Mouse (Mus musculus) CD4-positive naive resting alpha-beta T cell, adult 57 days (primary cell): Measurements from ENCODE around the gene Ugt1a2. TPM values are rescaled to one million over a fixed set of nuclear protein-coding genes. Genes with fewer than 3 reads are reported as not detected.

Experiments
- total RNA-seq: library from RNA; stranded (reverse); gene quantifications from one replicate; pipeline ENCODE4 v1.2.4, GENCODE M21; 2023

Gene Ugt1a2
- not detected for total RNA-seq

DNA sequence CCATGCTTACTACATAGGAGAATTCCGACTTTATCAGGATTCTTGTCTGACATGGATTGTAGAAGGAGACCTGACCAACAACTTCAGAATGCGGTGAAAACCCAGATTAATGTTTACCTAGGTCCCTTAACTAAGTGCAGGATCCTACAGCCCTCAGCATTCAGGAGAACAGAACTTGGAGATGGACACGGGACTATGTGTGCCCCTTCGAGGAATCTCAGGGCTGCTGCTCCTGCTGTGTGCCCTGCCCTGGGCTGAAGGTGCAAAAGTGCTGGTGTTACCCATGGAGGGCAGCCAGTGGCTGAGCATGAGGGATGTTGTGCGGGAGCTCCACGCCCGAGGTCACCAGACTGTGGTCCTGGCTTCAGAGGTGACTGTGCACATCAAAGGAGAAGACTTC, at the start of gene Ugt1a2:
Ugt1a2 (plus strand) TSS at position 146 of the 400 bp plus-strand sequence.

DNA sequence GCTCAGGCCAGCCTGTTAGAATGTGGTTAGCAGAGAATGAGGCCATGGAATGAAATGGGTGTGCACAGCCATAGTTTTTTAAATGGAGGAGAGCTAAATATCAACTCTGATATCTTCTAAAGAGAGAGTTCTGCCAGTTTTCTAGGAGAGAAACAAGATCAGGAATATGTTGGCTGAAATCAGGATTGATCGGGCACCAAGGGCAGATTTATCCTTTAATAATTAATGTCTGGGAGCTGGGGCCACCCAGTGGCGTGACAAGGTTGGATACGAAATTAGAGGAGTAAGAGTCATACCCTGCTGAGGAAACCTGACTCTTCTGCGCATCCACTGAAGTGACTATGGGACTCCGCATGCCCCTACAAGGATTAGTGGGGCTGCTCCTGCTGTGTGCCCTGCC, 34.7 kb upstream of the Ugt1a2 start, which contains the start of gene Ugt1a5:
Ugt1a5 (plus strand) TSS at position 302 of the 400 bp plus-strand sequence.

DNA sequence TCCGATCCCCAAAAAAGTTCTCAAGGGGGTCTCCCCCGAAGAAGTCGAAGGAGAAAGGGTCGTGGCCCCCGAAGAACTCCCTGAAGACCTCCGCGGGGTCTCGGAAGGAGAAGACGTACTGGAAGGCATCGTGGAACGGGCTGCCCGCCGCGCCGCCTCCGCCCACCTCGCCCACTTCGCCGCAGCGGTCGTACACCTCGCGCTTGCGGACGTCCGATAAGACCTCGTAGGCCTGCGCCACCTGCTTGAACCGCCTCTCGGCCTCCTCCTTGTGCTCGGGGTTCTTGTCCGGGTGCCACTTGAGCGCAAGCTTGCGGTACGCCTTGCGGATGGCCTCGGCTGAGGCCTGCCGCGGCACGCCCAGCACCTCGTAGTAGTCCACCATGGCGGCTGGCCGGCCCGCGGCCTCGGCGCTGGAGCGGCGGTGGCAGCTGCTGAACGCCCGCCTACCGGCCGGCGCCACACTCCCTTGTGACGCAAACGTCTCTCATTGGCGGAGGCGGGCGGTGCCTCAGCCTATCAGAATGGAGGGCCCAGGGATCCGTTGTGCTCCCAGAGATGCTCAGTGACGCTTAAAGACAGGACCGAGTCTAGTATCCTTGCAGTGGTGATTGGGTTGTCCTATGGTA, 5.0 kb downstream of the Ugt1a2 start, which contains the start of gene Dnajb3:
Dnajb3 (minus strand) TSS at position 489 of the 629 bp plus-strand sequence.

DNA sequence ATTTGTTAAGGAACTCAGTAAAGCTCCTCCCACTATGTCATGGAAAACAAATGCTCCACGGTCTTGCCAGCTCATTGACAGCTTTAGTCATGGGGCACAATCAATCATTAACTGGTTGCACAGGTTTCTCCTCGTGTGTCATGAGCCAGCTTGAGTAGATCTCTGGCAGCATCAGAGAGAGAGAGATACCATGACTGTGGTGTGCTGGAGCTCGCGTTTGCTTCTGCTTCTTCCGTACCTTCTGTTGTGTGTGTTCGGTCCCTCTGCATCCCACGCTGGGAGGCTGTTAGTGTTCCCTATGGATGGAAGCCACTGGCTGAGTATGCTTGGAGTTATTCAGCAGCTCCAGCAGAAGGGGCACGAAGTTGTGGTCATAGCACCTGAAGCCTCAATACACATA, 11.4 kb downstream of the Ugt1a2 start, which contains the start of gene Ugt1a1:
Ugt1a1 (plus strand) TSS at position 148 of the 400 bp plus-strand sequence.

DNA sequence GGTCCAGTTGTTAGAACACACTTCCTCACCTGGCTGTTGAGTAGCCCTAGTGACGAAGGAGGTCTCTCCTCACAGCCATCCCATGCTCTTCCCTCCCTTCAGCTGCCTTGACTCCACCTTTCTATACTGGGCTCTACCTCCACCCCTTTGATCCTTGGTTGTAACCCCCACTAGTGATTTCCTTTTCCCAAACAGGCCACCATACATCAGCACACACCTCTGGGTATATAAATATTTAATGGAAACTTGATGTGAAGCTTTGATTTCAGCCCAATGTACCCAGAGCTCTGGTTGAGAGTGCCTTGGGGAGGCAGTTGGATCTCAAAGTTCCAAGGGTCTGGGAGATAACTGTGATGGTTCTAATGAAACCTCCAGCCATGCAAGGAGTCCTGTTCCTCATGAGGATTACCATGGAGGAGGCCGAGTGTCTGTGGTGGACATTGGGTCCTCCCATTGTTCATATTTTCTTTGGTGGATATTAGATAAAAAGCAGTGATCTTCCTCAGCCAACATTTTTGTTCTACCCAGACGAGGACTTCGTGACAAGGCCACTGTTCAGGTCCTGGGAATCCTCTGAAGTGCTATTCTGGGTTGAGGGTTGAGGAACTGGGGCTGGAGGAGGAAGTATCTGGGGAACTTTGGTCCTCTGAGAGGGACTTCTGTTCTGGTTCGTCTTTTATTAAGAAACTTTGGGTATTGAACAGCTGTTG, 26.4 kb downstream of the Ugt1a2 start, which contains the start of gene Mroh2a:
Mroh2a (plus strand) TSS at position 317 of the 710 bp plus-strand sequence.

Other genes starting within 250 kb of the Ugt1a2 start
- 28.5 TPM for gene Usp40, start 192.1 kb upstream of the Ugt1a2 start, total RNA-seq
- not detected for gene Ugt1a10, start 145.2 kb upstream of the Ugt1a2 start, total RNA-seq
- gene Ugt1a9, start 129.8 kb upstream of the Ugt1a2 start, total RNA-seq, result not detected
- not detected for gene Ugt1a8, start 112.8 kb upstream of the Ugt1a2 start, total RNA-seq
- 0.30 TPM for gene Ugt1a7c, start 105.5 kb upstream of the Ugt1a2 start, total RNA-seq
- 0.59 TPM for gene Ugt1a6b, start 97.3 kb upstream of the Ugt1a2 start, total RNA-seq
- 0.86 TPM for gene Ugt1a6a, start 65.8 kb upstream of the Ugt1a2 start, total RNA-seq
- not detected for gene Ugt1a5, start 34.6 kb upstream of the Ugt1a2 start, total RNA-seq
- gene Dnajb3, start 5.2 kb downstream of the Ugt1a2 start, total RNA-seq, result 1.2 TPM
- gene Ugt1a1, start 11.4 kb downstream of the Ugt1a2 start, total RNA-seq, result not detected
- 0.18 TPM for gene Mroh2a, start 26.4 kb downstream of the Ugt1a2 start, total RNA-seq
- gene Hjurp, start 77.0 kb downstream of the Ugt1a2 start, total RNA-seq, result 164 TPM
- not detected for gene Trpm8, start 77.1 kb downstream of the Ugt1a2 start, total RNA-seq
- gene Spp2, start 206.4 kb downstream of the Ugt1a2 start, total RNA-seq, result not detected